Mouse (Mus musculus) limb, embryonic 12.5 days (tissue): ENCODE results near the gene 4930412O13Rik. TPM values are rescaled to one million over a fixed set of nuclear protein-coding genes. Genes with fewer than 3 reads are reported as not detected.

Experiments
- ATAC-seq: fragments of 200-750 bp; cut with Nextera tagmentation; 2 replicates; pipeline ENCODE4 v1.8.0; 2017; ENCODE audit warnings: low read depth, moderate TSS enrichment; ENCODE audit not compliant: insufficient number of reproducible peaks, insufficient read depth, low FRiP score, low TSS enrichment
- H3K27ac ChIP-seq: fragments of 300-500 bp; sonication (generic); 2 replicates; pipeline ENCODE4 v1.5.1; 2016; ENCODE audit warnings: mild to moderate bottlenecking, moderate library complexity
- H3K27me3 ChIP-seq: fragments of 300-500 bp; sonication (generic); 2 replicates; pipeline ENCODE4 v1.6.1; 2016; ENCODE audit warnings: mild to moderate bottlenecking, moderate library complexity
- H3K36me3 ChIP-seq: fragments of 300-500 bp; sonication (generic); 2 replicates; pipeline ENCODE4 v1.6.1; 2016; ENCODE audit warnings: mild to moderate bottlenecking, moderate library complexity
- H3K4me1 ChIP-seq: fragments of 300-500 bp; sonication (generic); replicated peaks from 2 replicates; pipeline ENCODE4 v1.6.1; 2016
- H3K4me2 ChIP-seq: fragments of 300-500 bp; sonication (generic); 2 replicates; pipeline ENCODE4 v1.6.1; 2016; ENCODE audit warnings: mild to moderate bottlenecking, moderate library complexity
- H3K4me3 ChIP-seq: fragments of 300-500 bp; sonication (generic); replicated peaks from 2 replicates; pipeline ENCODE4 v1.5.1; 2016; ENCODE audit warnings: mild to moderate bottlenecking
- H3K9ac ChIP-seq: fragments of 300-500 bp; sonication (generic); replicated peaks from 2 replicates; pipeline ENCODE4 v1.6.1; 2016; ENCODE audit warnings: mild to moderate bottlenecking, moderate library complexity
- H3K9me3 ChIP-seq: fragments of 300-500 bp; sonication (generic); 2 replicates; pipeline ENCODE4 v1.6.1; 2016; ENCODE audit warnings: mild to moderate bottlenecking, moderate library complexity
- WGBS: fragments of 180-500 bp; shearing (Covaris S2); methylation state at CpG from one replicate; pipeline ENCODE4 v1.1.7; 2016; 5-methylcytosine and 5-hydroxymethylcytosine counted together
- polyA plus RNA-seq: library from polyadenylated mRNA; unstranded; fragments of >200 nt; fragmentation: Nextera tagmentation; extraction: Ambion mirVana; gene quantifications from 2 replicates; pipeline ENCODE4 v1.2.1, GENCODE M21; 2016

4930412O13Rik gene
- polyA plus RNA-seq, 1 experiment from 2014 or later, result not detected

DNA sequence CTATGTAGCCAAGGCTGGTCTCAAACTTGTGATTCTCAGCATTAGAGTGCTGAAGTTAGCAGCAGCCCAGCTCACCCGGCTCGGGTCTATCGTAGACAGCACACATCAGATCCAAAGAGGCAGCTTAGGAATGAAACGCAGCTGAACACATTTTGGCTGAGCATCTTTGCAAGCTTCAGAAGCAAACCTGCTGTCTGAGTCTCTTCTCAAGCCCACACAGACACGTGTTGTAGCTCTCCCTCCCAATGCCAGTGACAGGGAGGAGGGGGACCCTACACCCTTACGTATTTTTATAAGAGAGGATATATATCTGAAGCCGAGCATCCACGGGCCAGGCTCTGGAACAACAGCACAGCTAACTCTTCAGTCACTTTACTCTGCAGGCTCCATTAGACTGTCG is 36.5 kb downstream of the 4930412O13Rik start:
- Histone ChIP-seq H3K4me3 (no peak overlapping the region), H3K27ac (no peak overlapping the region)

DNA sequence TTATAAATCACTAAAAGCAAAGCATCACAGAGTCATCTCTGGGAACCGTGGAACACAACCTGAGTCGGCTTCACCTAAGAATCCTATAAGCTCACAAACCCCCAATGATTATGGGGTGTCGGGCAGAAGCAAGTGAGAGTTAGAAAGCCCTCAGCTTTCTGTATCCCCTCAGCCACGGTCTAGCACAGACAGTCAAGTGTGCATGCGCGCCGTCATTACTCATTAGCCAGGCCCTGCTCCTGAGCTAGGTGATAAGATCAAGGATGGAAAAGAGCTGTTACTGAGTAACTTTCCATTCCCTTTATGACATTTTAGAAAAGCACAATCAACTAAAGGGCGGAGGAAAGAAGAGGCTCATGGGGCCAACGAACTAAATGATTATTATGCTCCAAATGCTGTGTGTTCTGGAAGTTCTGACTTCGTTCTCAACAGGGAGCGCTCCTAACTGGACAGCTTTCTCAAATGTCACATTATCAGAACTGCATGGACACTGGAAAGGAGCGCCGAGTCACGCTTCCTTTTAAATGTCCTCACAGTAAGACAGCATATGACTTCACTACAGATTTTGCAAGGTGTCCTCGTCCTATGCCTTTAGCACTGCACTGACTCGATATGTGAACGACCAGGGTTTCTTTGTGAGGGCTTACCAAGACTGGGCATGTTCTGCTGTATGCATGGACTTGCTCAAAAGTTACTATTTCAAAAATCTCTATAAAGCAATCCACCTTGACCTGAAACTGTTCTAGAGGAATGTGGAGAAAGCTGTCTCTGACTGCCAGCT is 37.8 kb downstream of the 4930412O13Rik start:
- no peak overlapping the region for H3K4me2 ChIP-seq
- no peak overlapping the region for H3K27ac ChIP-seq
- ATAC-seq, result no peak
- no peak overlapping the region for H3K4me3 ChIP-seq
- no peaks in the 10 kb centered on the region for H3K27me3 ChIP-seq
- no peak overlapping the region for H3K9ac ChIP-seq
- H3K9me3 ChIP-seq, result no peaks in the 10 kb centered on the region
- 87% methylated on average over 17 of the region's 17 CpGs for WGBS
- H3K36me3 ChIP-seq, result peaks cover 25% of the 10 kb centered on the region
- H3K4me1 ChIP-seq, result no peaks in the 10 kb centered on the region

More for the DNA sequence above, 36.5 kb downstream of the 4930412O13Rik start:
- H3K27me3 ChIP-seq, result no peaks in the 10 kb centered on the region
- peaks cover 25% of the 10 kb centered on the region for H3K36me3 ChIP-seq
- 90% methylated on average over 9 of the region's 9 CpGs for WGBS
- no peak for ATAC-seq
- H3K9ac ChIP-seq, result no peak overlapping the region
- H3K9me3 ChIP-seq, result no peaks in the 10 kb centered on the region
- no peaks in the 10 kb centered on the region for H3K4me1 ChIP-seq
- H3K4me2 ChIP-seq, result no peak overlapping the region

DNA sequence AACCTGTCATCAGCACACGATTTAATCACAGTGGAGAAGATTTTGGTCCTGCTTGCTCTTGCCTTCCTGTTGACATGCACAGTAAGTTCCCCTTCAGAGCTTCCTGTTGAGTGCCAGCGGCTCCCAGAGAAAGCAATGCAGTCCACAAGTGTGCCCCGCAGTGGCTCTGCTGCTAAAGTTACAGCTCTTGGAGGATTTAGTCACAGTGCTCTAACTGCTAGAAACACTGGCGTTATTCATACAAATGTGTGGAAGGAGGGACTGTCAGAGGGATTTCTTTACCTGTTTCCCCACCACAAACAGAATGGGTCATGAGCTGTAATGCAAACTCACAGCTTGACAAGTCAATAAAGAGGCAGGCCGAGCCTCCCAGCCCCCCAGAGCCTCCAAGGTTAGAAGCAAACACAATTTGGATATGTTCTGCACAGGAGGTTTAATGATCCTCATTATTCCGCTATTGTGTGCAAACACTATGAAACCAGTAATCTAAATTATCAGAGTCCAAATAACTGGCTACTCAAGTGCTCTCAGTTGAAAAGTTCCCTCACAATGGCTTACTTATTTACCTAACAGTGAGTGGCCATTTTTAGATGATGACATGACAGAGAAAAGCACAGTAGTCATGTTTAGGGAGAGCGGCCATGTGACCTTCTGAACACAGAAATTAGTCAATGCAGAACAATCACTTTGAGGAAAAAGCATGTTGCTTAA is 45.3 kb downstream of the 4930412O13Rik start:
- Histone ChIP-seq H3K9ac (no peak overlapping the region), H3K27me3 (no peaks in the 10 kb centered on the region), H3K4me2 (0 out of 2 replicates have a peak overlapping the region, but pooled peaks have one; percentile 8), H3K27ac (peak overlapping the region; percentile 19; the same call in 1 of the 2 replicates), H3K9me3 (no peaks in the 10 kb centered on the region), H3K4me3 (no peak overlapping the region), H3K36me3 (peaks cover 8% of the 10 kb centered on the region; the same call in 1 of the 2 replicates), H3K4me1 (peaks cover 10% of the 10 kb centered on the region)
- 57% methylated on average over 7 of the region's 7 CpGs for WGBS
- ATAC-seq, result no peak

- no peaks in the 10 kb centered on the region for H3K9me3 ChIP-seq
- no peak overlapping the region for H3K27ac ChIP-seq
- H3K36me3 ChIP-seq, result peaks cover 8% of the 10 kb centered on the region; the same call in 1 of the 2 replicates
- peaks cover 10% of the 10 kb centered on the region for H3K4me1 ChIP-seq
- no peak for ATAC-seq
- 85% methylated on average over 4 of the region's 4 CpGs for WGBS
- H3K9ac ChIP-seq, result no peak overlapping the region
- H3K27me3 ChIP-seq, result no peaks in the 10 kb centered on the region
- no peak overlapping the region for H3K4me3 ChIP-seq
- no peak overlapping the region for H3K4me2 ChIP-seq
Measured at GRCm38 (mm10) chr2:9926905-9927283, 45.8 kb downstream of the 4930412O13Rik start.

Other genes with a start within 250 kb of the 4930412O13Rik start
- 0.55 TPM in 1 of 2 replicates, not detected in the other for gene 9230102O04Rik, start 8.3 kb downstream of the 4930412O13Rik start, polyA plus RNA-seq
- 4.2 and 5.0 TPM in 2 replicates for gene Gata3, start 8.8 kb downstream of the 4930412O13Rik start, polyA plus RNA-seq
- 15.3 and 15.9 TPM in 2 replicates for gene Taf3, start 167.3 kb downstream of the 4930412O13Rik start, polyA plus RNA-seq
- gene Atp5c1, start 199.3 kb downstream of the 4930412O13Rik start, polyA plus RNA-seq, result 507 and 512 TPM in 2 replicates
- gene Kin, start 199.3 kb downstream of the 4930412O13Rik start, polyA plus RNA-seq, result 31.5 and 32.9 TPM in 2 replicates